Mouse (Mus musculus) kidney, postnatal 0 days (tissue): ENCODE results near the gene Fgfr4. TPM values are rescaled to one million over a fixed set of nuclear protein-coding genes. Genes with fewer than 3 reads are reported as not detected.
A peak's percentile ranks its signal among the peaks of the same experiment; 100 is the strongest.

ENCODE experiments used
- ATAC-seq: fragments of 200-750 bp; cut with Nextera tagmentation; replicated peaks from 2 replicates; pipeline ENCODE4 v1.8.0; 2017; ENCODE audit warnings: low read depth, moderate number of reproducible peaks, moderate TSS enrichment, moderate library complexity; ENCODE audit not compliant: low FRiP score
- DNase-seq: peaks from one replicate; pipeline ENCODE4 v3.0.0-alpha.2; 2016; ENCODE audit warnings: low spot score
- H3K27ac ChIP-seq: fragments of 300-500 bp; sonication (generic); 2 replicates; pipeline ENCODE4 v1.5.1; 2014; ENCODE audit warnings: mild to moderate bottlenecking
- H3K27me3 ChIP-seq: fragments of 300-500 bp; sonication (generic); 2 replicates; pipeline ENCODE4 v1.6.1; 2014; ENCODE audit warnings: low read length, mixed read lengths; ENCODE audit not compliant: insufficient read depth
- H3K36me3 ChIP-seq: fragments of 300-500 bp; sonication (generic); 2 replicates; pipeline ENCODE4 v1.6.1; 2014; ENCODE audit warnings: low read length, mixed read lengths; ENCODE audit not compliant: insufficient read depth
- H3K4me1 ChIP-seq: fragments of 300-500 bp; sonication (generic); replicated peaks from 2 replicates; pipeline ENCODE4 v1.6.1; 2014; ENCODE audit warnings: antibody characterized with exemption, low read length, mixed read lengths; ENCODE audit not compliant: insufficient read depth
- H3K4me2 ChIP-seq: fragments of 300-500 bp; sonication (generic); 2 replicates; pipeline ENCODE4 v1.6.1; 2014; ENCODE audit warnings: mild to moderate bottlenecking, low read length, moderate library complexity, mixed read lengths
- H3K4me3 ChIP-seq: fragments of 300-500 bp; sonication (generic); replicated peaks from 2 replicates; pipeline ENCODE4 v1.5.1; 2014; ENCODE audit warnings: low read depth, low read length
- H3K9ac ChIP-seq: fragments of 300-500 bp; sonication (generic); 2 replicates; pipeline ENCODE4 v1.6.1; 2014; ENCODE audit warnings: low read depth, low read length
- H3K9me3 ChIP-seq: fragments of 300-500 bp; sonication (generic); replicated peaks from 2 replicates; pipeline ENCODE4 v1.6.1; 2016; ENCODE audit warnings: low read length, inconsistent platforms, mixed read lengths
- CTCF ChIP-seq: IDR thresholded peaks from 2 replicates; pipeline ENCODE4 v1.5.1; 2016; ENCODE audit warnings: antibody characterized with exemption, low read depth, mild to moderate bottlenecking, moderate library complexity
- WGBS: fragments of 180-500 bp; shearing (Covaris S2); extraction: QIAGEN DNeasy Blood & Tissue Kit; methylation state at CpG from one replicate; pipeline ENCODE4 v1.1.7; 2014; 5-methylcytosine and 5-hydroxymethylcytosine counted together
- polyA plus RNA-seq: library from polyadenylated mRNA; unstranded; fragments of >200 nt; fragmentation: Nextera tagmentation; extraction: Ambion mirVana; gene quantifications from 2 replicates; pipeline ENCODE4 v1.2.1, GENCODE M21; 2015

The Fgfr4 gene
- polyA plus RNA-seq, 1 experiment from 2014 or later = 14.6 TPM

- DNase-seq (peak; percentile 21), ATAC-seq (no peak)
- H3K4me3 ChIP-seq = no peak overlapping the region
- no peaks in the 10 kb centered on the region for H3K9me3 ChIP-seq
- H3K4me1 ChIP-seq = peaks cover 16% of the 10 kb centered on the region
- no peaks in the 10 kb centered on the region for H3K27me3 ChIP-seq
- H3K27ac ChIP-seq = 0 out of 2 replicates have a peak overlapping the region, but pooled peaks have one; percentile 21
- 74% methylated on average over 13 of the region's 13 CpGs for WGBS
- no peak overlapping the region for H3K9ac ChIP-seq
- no peak overlapping the region for H3K4me2 ChIP-seq
- H3K36me3 ChIP-seq = no peaks in the 10 kb centered on the region
- peak; percentile 29; the same call in 1 of the 2 replicates for TF ChIP-seq CTCF
These were observed 56.6 kb downstream of the Fgfr4 start for GRCm38 (mm10) chr13:55208837-55209648.

GRCm38 (mm10) chr13:55209649-55210192 is 57.3 kb downstream of the Fgfr4 start, which contains the start of gene Nsd1:
Gene Nsd1 (plus strand): TSS chr13:55209782.
- Histone ChIP-seq H3K27ac (peak within 1 kb of the TSS; percentile 98), H3K36me3 (no peaks in the 10 kb centered on the region), H3K9ac (peak within 1 kb of the TSS; percentile 92), H3K27me3 (no peaks in the 10 kb centered on the region), H3K9me3 (no peaks in the 10 kb centered on the region), H3K4me3 (peak within 1 kb of the TSS; percentile 68), H3K4me2 (peak within 1 kb of the TSS; percentile 75), H3K4me1 (peaks cover 16% of the 10 kb centered on the region)
- DNase-seq (peak; percentile 19), ATAC-seq (peak; percentile 5)
- 36% methylated on average over 31 of the region's 31 CpGs for WGBS
- no peak for TF ChIP-seq CTCF

- H3K27me3 ChIP-seq = no peaks in the 10 kb centered on the region
- peak overlapping the region; percentile 68 for H3K4me3 ChIP-seq
- ATAC-seq = peak; percentile 42
- peak overlapping the region; percentile 92 for H3K9ac ChIP-seq
- peak overlapping the region; percentile 75 for H3K4me2 ChIP-seq
- H3K4me1 ChIP-seq = peaks cover 16% of the 10 kb centered on the region
- H3K36me3 ChIP-seq = no peaks in the 10 kb centered on the region
- peak; percentile 17; the same call in 1 of the 2 replicates for TF ChIP-seq CTCF
- DNase-seq = peak; percentile 83
- H3K9me3 ChIP-seq = no peaks in the 10 kb centered on the region
- 3% methylated on average over 56 of the region's 77 CpGs for whole genome bisulfite sequencing
- H3K27ac ChIP-seq = peak overlapping the region; percentile 98
These were observed 57.9 kb downstream of the Fgfr4 start for GRCm38 (mm10) chr13:55210193-55210970.

GRCm38 (mm10) chr13:55210971-55211220 is 58.5 kb downstream of the Fgfr4 start:
- peak overlapping the region; percentile 98 for H3K27ac ChIP-seq

GRCm38 (mm10) chr13:55211221-55212010 is 59.0 kb downstream of the Fgfr4 start:
- peak overlapping the region; percentile 98 for H3K27ac ChIP-seq
- H3K4me1 ChIP-seq = peaks cover 24% of the 10 kb centered on the region
- DNase-seq (peak; percentile 94), ATAC-seq (peak; percentile 81)
- peak overlapping the region; percentile 68 for H3K4me3 ChIP-seq
- WGBS = 5% methylated on average over 45 of the region's 93 CpGs
- peak overlapping the region; percentile 92 for H3K9ac ChIP-seq
- H3K9me3 ChIP-seq = no peaks in the 10 kb centered on the region
- H3K4me2 ChIP-seq = peak overlapping the region; percentile 75
- H3K36me3 ChIP-seq = no peaks in the 10 kb centered on the region
- H3K27me3 ChIP-seq = no peaks in the 10 kb centered on the region
- TF ChIP-seq CTCF = no peak

More at GRCm38 (mm10) chr13:55210971-55211220, 58.5 kb downstream of the Fgfr4 start:
- peak; percentile 75 for DNase-seq
- Histone ChIP-seq H3K4me1 (peaks cover 19% of the 10 kb centered on the region), H3K36me3 (no peaks in the 10 kb centered on the region), H3K4me2 (peak overlapping the region; percentile 75), H3K4me3 (peak overlapping the region; percentile 68), H3K27me3 (no peaks in the 10 kb centered on the region), H3K9ac (peak overlapping the region; percentile 92), H3K9me3 (no peaks in the 10 kb centered on the region)
- peak; percentile 71 for ATAC-seq
- no peak for TF ChIP-seq CTCF
- 3% methylated on average over 17 of the region's 17 CpGs for WGBS
